Mouse (Mus musculus): ENCODE data around the gene Tmbim4. TPM values are rescaled to one million over a fixed set of nuclear protein-coding genes. Genes with fewer than 3 reads are reported as not detected.

The Tmbim4 gene
- polyA plus RNA-seq, 1 experiment from 2014 or later: 114 TPM

- 0 out of 2 replicates have a peak, but pooled peaks cover 3% of the 10 kb centered on the region for H3K4me1 ChIP-seq (replicated peaks; ENCODE audit: control insufficient read depth, insufficient read depth, low read length)
- H3K4me2 ChIP-seq: no peak overlapping the region
- 87% methylated on average over 5 of the region's 5 CpGs for WGBS
- no peaks in the 10 kb centered on the region for H3K27me3 ChIP-seq (replicated peaks; ENCODE audit: control insufficient read depth, insufficient read depth, low read length)
- H3K36me3 ChIP-seq (ENCODE audit: control insufficient read depth, insufficient read depth, low read length): no peaks in the 10 kb centered on the region
- no peak overlapping the region for H3K9ac ChIP-seq (ENCODE audit: low read depth, low read length)
- no peak overlapping the region for H3K27ac ChIP-seq (ENCODE audit: low read depth, low read length)
- DNase-seq (ENCODE audit: low spot score) (no peak), ATAC-seq (replicated peaks; ENCODE audit: low FRiP score) (no peak)
- no peak overlapping the region for H3K4me3 ChIP-seq (ENCODE audit: low read depth, low read length)
- H3K9me3 ChIP-seq (ENCODE audit: control insufficient read depth, low read length): no peaks in the 10 kb centered on the region
Measured at GRCm38 (mm10) chr10:120245681-120246080, 44.3 kb downstream of the Tmbim4 start.

GRCm38 (mm10) chr10:120246994-120247750, 45.8 kb downstream of the Tmbim4 start:
- no peaks in the 10 kb centered on the region for H3K27me3 ChIP-seq (replicated peaks; ENCODE audit: control insufficient read depth, insufficient read depth, low read length)
- peak overlapping the region; percentile 22 for H3K4me2 ChIP-seq
- 0 out of 2 replicates have a peak, but pooled peaks cover 3% of the 10 kb centered on the region for H3K4me1 ChIP-seq (replicated peaks; ENCODE audit: control insufficient read depth, insufficient read depth, low read length)
- no peaks in the 10 kb centered on the region for H3K9me3 ChIP-seq (ENCODE audit: control insufficient read depth, low read length)
- DNase-seq (ENCODE audit: low spot score): peak; percentile 53
- no peak for ATAC-seq (replicated peaks; ENCODE audit: low FRiP score)
- no peaks in the 10 kb centered on the region for H3K36me3 ChIP-seq (ENCODE audit: control insufficient read depth, insufficient read depth, low read length)
- H3K4me3 ChIP-seq (ENCODE audit: low read depth, low read length): no peak overlapping the region
- WGBS: 34% methylated on average over 9 of the region's 9 CpGs
- no peak overlapping the region for H3K9ac ChIP-seq (ENCODE audit: low read depth, low read length)
- H3K27ac ChIP-seq (ENCODE audit: low read depth, low read length): no peak overlapping the region

DNA sequence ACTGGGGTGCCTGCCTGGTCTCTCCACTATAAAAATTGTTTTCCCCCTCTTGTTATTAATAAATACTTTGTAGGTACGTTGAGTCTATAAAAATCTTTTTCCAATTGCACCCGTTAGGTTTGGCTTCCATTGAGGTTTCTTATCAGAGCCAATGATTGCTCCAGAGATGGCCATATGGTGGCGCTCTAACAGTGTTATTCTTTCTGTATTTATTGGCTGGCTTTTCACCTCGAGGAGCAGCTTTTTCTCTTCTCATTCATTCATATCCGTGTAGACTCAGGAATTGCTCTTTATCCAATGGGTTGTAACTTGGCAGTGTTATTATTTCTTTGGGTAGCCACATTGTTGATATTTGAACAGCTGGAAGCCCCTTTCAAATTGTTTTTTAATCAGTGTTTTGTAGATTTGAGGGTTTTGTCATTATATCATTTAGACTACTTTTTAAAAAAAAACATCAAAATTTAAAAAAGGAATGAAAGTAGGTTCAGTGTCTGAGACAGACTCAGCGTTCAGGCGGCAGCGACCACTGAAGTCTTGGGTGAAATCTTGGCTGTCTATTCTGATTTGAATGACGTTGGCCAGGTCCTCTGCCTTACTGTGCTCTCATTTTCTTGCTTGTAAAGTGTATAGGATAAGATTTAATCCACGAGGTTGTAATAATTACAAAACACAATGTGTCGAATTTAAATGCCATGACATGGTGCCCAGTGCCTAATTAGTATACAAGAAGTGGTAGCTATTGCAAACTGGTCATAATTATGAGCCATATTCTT, 49.7 kb downstream of the Tmbim4 start:
- no peaks in the 10 kb centered on the region for H3K36me3 ChIP-seq (ENCODE audit: control insufficient read depth, insufficient read depth, low read length)
- no peak for ATAC-seq (replicated peaks; ENCODE audit: low FRiP score)
- H3K27me3 ChIP-seq (replicated peaks; ENCODE audit: control insufficient read depth, insufficient read depth, low read length): no peaks in the 10 kb centered on the region
- DNase-seq (ENCODE audit: low spot score): no peak
- no peak overlapping the region for H3K4me2 ChIP-seq
- no peak overlapping the region for H3K4me3 ChIP-seq (ENCODE audit: low read depth, low read length)
- H3K9ac ChIP-seq (ENCODE audit: low read depth, low read length): no peak overlapping the region
- WGBS: 46% methylated on average over 11 of the region's 11 CpGs
- H3K9me3 ChIP-seq (ENCODE audit: control insufficient read depth, low read length): no peaks in the 10 kb centered on the region
- 0 out of 2 replicates have a peak, but pooled peaks cover 3% of the 10 kb centered on the region for H3K4me1 ChIP-seq (replicated peaks; ENCODE audit: control insufficient read depth, insufficient read depth, low read length)
- no peak overlapping the region for H3K27ac ChIP-seq (ENCODE audit: low read depth, low read length)

DNA sequence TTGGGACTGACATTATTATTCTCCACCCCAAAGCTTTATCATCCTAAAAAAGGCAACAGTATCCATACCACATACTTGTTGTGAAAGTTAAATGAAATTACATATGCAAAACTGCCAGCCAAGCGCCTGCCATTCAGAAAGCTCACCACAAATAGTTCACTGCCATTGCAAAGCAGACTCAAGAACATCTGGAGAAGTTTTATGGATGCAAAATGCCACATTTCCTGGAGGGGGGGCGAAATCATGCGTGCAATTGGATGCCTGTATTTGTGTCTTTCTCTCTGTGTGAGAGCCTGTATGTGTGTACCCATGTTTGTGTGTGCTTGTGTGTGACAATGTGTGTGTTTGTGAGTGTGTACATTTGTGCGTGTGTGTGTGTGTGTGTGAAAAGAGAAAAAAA, 50.4 kb downstream of the Tmbim4 start:
- Histone ChIP-seq H3K4me2 (no peak overlapping the region), H3K27me3 (replicated peaks; ENCODE audit: control insufficient read depth, insufficient read depth, low read length) (no peaks in the 10 kb centered on the region), H3K36me3 (ENCODE audit: control insufficient read depth, insufficient read depth, low read length) (no peaks in the 10 kb centered on the region), H3K27ac (ENCODE audit: low read depth, low read length) (no peak overlapping the region), H3K4me3 (ENCODE audit: low read depth, low read length) (no peak overlapping the region), H3K4me1 (replicated peaks; ENCODE audit: control insufficient read depth, insufficient read depth, low read length) (0 out of 2 replicates have a peak, but pooled peaks cover 3% of the 10 kb centered on the region), H3K9me3 (ENCODE audit: control insufficient read depth, low read length) (no peaks in the 10 kb centered on the region), H3K9ac (ENCODE audit: low read depth, low read length) (no peak overlapping the region)
- ATAC-seq (replicated peaks; ENCODE audit: low FRiP score) (no peak), DNase-seq (ENCODE audit: low spot score) (no peak)
- WGBS: 81% methylated on average over 4 of the region's 4 CpGs

DNA sequence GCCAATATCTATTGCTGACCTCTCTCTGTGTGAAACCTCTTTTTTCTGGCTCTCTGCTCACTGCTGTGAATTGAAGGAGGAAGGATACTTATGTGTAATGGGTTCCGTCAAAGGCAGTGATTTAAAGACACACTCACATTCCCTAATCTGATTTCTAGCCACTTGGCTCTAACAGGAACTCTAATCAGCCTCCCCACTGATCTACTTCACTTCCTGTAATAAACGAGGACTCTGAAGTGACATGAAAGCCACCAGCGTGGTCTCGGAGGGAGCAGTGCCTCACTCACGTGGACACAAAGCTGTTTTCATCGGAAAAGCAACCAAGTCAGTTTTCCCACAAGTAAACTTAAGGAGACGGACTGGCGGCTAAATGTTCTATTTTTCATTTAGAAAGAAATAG, 51.4 kb downstream of the Tmbim4 start:
- no peaks in the 10 kb centered on the region for H3K9me3 ChIP-seq (ENCODE audit: control insufficient read depth, low read length)
- WGBS: 33% methylated on average over 8 of the region's 8 CpGs
- no peak for ATAC-seq (replicated peaks; ENCODE audit: low FRiP score)

DNA sequence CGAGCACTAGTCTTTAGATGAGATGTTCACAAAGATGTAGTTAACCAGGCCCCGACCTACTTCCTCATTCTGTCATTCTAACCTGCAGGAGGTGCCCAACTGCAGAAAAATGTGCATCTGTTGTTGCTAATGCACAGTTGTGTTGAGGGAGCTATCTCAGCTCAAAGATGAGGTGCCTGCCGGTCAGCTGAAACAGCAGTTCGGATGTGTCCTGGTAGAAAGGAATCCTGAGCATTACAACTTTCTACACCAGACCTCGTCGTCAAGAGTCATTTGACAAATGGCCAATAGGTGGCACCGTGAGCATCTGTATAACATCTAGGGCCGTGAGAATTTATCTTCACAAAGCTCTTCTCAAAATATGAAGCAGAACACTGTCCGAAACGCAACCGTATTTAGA, 55.8 kb downstream of the Tmbim4 start:
- H3K36me3 ChIP-seq (ENCODE audit: control insufficient read depth, insufficient read depth, low read length): no peaks in the 10 kb centered on the region
- H3K4me2 ChIP-seq: no peak overlapping the region
- no peak overlapping the region for H3K9ac ChIP-seq (ENCODE audit: low read depth, low read length)
- 28% methylated on average over 11 of the region's 11 CpGs for WGBS
- no peak overlapping the region for H3K4me3 ChIP-seq (ENCODE audit: low read depth, low read length)
- no peak overlapping the region for H3K27ac ChIP-seq (ENCODE audit: low read depth, low read length)
- no peaks in the 10 kb centered on the region for H3K9me3 ChIP-seq (ENCODE audit: control insufficient read depth, low read length)
- H3K27me3 ChIP-seq (replicated peaks; ENCODE audit: control insufficient read depth, insufficient read depth, low read length): no peaks in the 10 kb centered on the region
- ATAC-seq (replicated peaks; ENCODE audit: low FRiP score) (no peak), DNase-seq (ENCODE audit: low spot score) (no peak)
- no peaks in the 10 kb centered on the region for H3K4me1 ChIP-seq (replicated peaks; ENCODE audit: control insufficient read depth, insufficient read depth, low read length)

More for the DNA sequence above, 51.4 kb downstream of the Tmbim4 start:
- DNase-seq (ENCODE audit: low spot score): no peak
- Histone ChIP-seq H3K36me3 (ENCODE audit: control insufficient read depth, insufficient read depth, low read length) (no peaks in the 10 kb centered on the region), H3K27me3 (replicated peaks; ENCODE audit: control insufficient read depth, insufficient read depth, low read length) (no peaks in the 10 kb centered on the region), H3K4me1 (replicated peaks; ENCODE audit: control insufficient read depth, insufficient read depth, low read length) (no peaks in the 10 kb centered on the region), H3K4me3 (ENCODE audit: low read depth, low read length) (no peak overlapping the region), H3K9ac (ENCODE audit: low read depth, low read length) (no peak overlapping the region), H3K27ac (ENCODE audit: low read depth, low read length) (no peak overlapping the region), H3K4me2 (no peak overlapping the region)

- ATAC-seq (replicated peaks; ENCODE audit: low FRiP score) (no peak), DNase-seq (ENCODE audit: low spot score) (no peak)
- H3K27ac ChIP-seq (ENCODE audit: low read depth, low read length): no peak overlapping the region
- H3K9me3 ChIP-seq (ENCODE audit: control insufficient read depth, low read length): no peaks in the 10 kb centered on the region
- WGBS: 78% methylated on average over 12 of the region's 12 CpGs
- H3K27me3 ChIP-seq (replicated peaks; ENCODE audit: control insufficient read depth, insufficient read depth, low read length): no peaks in the 10 kb centered on the region
- H3K9ac ChIP-seq (ENCODE audit: low read depth, low read length): no peak overlapping the region
- H3K4me3 ChIP-seq (ENCODE audit: low read depth, low read length): no peak overlapping the region
- no peaks in the 10 kb centered on the region for H3K36me3 ChIP-seq (ENCODE audit: control insufficient read depth, insufficient read depth, low read length)
- H3K4me1 ChIP-seq (replicated peaks; ENCODE audit: control insufficient read depth, insufficient read depth, low read length): peaks cover 9% of the 10 kb centered on the region; the same call in 1 of the 2 replicates
- H3K4me2 ChIP-seq: no peak overlapping the region
Measured at GRCm38 (mm10) chr10:120267790-120268189, 66.4 kb downstream of the Tmbim4 start.

GRCm38 (mm10) chr10:120269946-120270345, 68.6 kb downstream of the Tmbim4 start:
- Histone ChIP-seq H3K27ac (ENCODE audit: low read depth, low read length) (no peak overlapping the region), H3K27me3 (replicated peaks; ENCODE audit: control insufficient read depth, insufficient read depth, low read length) (no peaks in the 10 kb centered on the region), H3K9me3 (ENCODE audit: control insufficient read depth, low read length) (no peaks in the 10 kb centered on the region), H3K36me3 (ENCODE audit: control insufficient read depth, insufficient read depth, low read length) (no peaks in the 10 kb centered on the region), H3K9ac (ENCODE audit: low read depth, low read length) (no peak overlapping the region), H3K4me1 (replicated peaks; ENCODE audit: control insufficient read depth, insufficient read depth, low read length) (peaks cover 9% of the 10 kb centered on the region; the same call in 1 of the 2 replicates), H3K4me2 (no peak overlapping the region), H3K4me3 (ENCODE audit: low read depth, low read length) (no peak overlapping the region)
- ATAC-seq (replicated peaks; ENCODE audit: low FRiP score) (no peak), DNase-seq (ENCODE audit: low spot score) (no peak)
- 93% methylated on average over 13 of the region's 13 CpGs for WGBS
